Mouse (Mus musculus): ENCODE measurements around the gene Ampd3.

Ampd3 gene

DNA sequence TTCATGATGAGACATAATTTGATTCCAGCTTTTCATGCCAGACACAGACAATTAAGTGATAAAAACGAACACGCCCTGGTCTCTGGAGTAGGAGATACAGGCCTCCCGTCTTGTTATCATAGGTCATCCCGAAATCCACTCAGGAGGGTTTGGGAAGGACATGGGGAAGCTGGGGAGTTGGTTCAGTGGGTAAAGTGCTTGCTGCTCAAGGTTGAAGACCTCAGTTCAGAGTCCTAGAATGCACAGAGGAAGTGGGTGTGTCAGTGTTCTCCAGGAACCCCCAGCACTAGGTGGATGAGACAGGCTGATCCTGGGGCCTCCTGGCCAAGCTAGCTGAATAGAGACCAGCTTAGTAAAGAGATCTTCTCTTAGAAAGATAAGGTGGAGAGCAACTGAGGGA, 2.9 kb downstream of the Ampd3 start:
- DNase-seq (ENCODE audit: low spot score): no peak

DNA sequence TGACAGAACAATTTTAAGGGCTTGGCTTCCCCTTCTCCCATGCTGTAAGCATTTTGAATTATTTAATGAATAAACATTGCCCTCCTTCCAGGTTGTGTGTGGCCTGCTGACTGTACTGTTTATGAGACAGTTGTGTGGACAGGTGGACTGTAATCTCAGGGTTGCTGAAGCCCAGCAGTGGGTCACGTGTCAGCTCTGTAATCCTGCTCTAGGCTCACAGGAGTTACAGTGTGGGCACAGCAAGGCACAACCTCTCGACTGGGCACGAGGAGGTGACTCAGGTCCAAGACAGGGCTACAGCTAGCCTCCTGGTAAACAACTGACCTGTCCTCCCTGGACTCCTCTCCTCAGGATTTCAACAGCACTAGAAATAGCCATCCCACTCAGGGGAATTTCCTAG, 4.3 kb downstream of the Ampd3 start:
- DNase-seq (ENCODE audit: low spot score): no peak

DNA sequence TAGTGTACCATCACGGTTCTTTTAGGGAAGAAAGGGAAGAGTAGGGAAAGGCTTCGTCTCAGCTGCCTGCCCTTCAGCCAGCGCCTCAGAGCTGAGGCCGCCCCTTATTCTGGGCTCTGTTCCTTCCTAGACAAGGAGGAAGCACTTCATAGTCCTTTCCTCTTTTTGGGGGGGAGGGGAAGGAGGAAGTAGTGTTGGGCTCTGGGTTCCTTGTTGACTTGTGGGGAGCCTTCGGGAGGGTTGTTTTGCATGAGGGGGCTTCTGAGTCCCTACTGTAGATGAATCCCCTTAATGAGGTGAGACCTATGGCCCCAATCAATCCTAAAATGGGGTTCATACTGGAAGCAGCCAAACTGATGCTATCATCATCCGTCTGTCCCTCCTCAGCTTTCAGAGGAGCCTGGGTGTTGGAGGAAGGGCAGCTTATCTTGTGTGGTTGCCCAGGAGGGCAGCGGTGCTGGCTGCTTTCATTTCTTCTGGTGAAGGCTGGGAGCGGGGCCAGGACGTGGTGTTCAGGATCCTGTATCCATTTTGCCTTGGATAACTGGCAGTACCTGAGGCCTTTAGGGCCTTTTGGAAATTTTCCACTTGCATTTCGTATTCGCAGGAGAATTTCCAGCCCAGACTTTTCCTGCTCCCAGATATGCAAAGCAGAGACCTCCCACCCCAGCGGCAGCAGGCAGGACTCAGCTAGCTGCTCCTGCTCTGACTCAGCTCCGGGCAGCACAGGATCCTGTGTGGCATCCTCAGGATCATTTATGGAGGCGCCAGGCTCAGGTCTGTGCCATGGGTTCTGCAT, 5.4 kb downstream of the Ampd3 start:
- DNase-seq (ENCODE audit: low spot score): no peak

GRCm38 (mm10) chr7:110774077-110774476, 6.1 kb downstream of the Ampd3 start:
- DNase-seq (ENCODE audit: low spot score): no peak

DNA sequence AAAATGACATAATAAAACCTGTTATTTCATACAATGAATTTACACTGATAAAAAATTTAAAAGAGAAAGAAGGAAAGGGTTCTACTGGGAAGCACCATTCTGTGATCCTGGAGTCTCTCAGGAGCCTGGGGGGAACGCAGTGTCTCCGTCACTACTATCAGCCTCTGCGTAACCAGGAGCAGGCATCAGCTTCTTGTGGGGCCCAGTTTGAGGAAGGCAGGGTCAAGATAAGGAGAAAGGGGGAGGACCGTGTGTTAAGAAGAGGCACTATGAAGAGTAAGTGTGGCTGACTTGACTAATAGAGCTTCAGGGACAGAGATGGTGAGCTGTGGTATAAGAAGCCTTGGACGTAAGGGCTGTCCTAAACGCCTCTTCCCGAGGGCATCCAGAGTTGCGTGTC, 6.7 kb downstream of the Ampd3 start:
- DNase-seq (ENCODE audit: low spot score): no peak

DNA sequence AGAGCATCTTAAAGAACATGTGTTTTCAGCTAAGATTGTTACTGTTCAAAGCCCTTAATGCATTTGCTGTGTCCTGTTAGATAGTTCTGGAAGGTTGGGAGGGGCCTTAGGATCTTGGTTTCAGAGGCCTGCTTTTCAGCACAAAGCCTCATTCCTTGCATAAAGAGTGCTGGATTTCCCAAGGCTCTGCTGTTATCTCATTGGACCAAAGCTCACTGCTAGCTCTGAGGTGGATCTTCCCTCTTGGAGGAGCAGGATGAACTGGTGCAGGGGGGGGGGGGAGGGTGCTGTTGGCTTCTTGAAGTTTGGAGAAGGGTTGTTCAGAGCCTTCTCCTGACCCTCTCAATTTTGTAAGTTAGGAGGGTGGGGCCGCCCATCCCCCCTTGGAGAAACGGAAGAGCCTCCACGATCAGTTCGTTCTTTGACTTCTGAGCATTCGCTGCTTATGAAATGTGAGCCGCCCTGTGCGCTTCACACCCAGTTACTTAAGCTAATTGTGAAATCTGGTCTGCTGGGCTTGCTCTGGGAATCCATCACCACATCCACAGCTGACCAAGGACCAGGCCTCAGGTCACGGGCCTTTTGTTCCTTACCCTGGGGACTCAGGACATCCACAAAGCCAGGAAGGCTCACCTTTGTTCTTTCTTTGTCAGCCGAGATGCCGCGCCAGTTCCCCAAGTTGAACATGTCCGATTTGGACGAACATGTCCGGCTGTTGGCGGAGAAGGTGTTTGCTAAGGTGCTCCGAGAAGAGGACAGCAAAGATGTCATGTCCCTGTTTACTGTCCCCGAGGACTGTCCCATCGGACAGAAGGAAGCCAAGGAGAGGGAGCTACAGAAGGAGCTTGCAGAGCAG, 9.4 kb downstream of the Ampd3 start:
- DNase-seq (ENCODE audit: low spot score): no peak

DNA sequence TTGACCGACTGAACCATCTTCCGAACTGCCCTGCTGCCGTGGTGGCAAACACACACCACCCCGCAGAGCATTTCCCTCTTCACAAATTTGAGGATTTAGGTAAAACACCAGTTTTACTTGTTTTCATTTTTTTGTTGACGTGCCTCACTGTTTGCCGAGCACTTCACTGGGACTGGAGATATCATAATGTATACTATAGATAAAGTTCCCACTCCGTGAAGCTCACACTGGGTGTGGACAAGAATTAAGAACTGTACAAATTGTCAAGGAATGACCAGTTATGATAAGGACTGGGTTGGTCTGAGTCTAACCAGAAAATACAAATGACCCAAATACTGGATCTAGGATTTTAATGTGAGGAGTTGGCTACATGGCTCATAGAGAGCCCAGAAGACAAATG, 10.9 kb downstream of the Ampd3 start:
- no peak for DNase-seq (ENCODE audit: low spot score)

- DNase-seq (ENCODE audit: low spot score): no peak
Measured at GRCm38 (mm10) chr7:110779605-110780111, 11.7 kb downstream of the Ampd3 start.

DNA sequence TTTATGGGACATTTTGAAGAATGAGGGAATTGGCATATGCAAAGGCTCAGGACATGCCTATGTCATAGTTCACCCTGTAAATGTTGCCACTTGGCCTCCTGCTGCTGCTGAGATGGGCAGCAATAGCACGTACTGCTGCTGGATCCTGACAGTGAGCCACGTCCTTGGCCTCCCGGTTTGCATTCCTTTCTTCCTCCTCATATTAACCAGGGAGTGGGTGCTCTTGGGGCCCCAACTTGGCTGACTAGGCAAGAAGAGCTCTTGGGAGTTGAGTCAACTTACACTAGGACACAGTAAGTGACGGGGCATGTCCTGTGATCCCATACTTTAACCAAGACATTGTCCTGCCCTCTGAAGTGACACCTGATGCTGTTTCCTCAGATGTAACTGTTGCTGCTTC, 12.5 kb downstream of the Ampd3 start:
- no peak for DNase-seq (ENCODE audit: low spot score)

GRCm38 (mm10) chr7:110781231-110781711, 13.3 kb downstream of the Ampd3 start:
- no peak for DNase-seq (ENCODE audit: low spot score)

GRCm38 (mm10) chr7:110782135-110782534, 14.1 kb downstream of the Ampd3 start:
- DNase-seq (ENCODE audit: low spot score): no peak

DNA sequence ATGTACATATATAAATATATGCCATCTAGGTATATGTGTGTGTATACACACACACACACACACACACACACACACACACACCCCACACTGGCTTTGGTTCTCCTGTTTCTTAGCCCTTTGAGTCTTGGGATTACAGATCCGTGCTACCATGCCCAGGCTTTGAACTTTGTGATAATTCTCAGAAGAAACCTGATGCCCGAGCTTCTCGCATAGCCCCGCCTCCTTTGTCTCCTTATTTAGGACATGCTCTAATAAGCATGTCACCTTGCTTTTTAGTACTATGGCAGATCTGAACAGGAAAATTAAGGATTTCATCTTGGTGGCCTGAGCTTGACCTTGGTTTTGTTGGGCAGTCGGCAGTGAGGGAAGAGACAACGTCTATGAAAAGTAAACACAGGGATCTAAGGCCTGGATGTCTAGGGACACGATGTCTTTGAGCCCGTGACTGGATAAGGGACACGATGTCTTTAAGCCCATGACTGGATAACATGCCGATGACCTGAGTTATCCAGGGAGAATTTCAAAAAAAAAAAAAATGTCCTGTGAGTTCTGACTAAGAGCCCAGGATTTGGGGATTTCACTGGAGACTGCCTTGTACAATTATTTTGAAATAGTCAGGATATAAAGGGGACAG, 15.0 kb downstream of the Ampd3 start:
- DNase-seq (ENCODE audit: low spot score): no peak

GRCm38 (mm10) chr7:110784965-110785364, 17.0 kb downstream of the Ampd3 start:
- no peak for DNase-seq (ENCODE audit: low spot score)

GRCm38 (mm10) chr7:110785741-110786146, 17.7 kb downstream of the Ampd3 start:
- DNase-seq (ENCODE audit: low spot score): no peak

DNA sequence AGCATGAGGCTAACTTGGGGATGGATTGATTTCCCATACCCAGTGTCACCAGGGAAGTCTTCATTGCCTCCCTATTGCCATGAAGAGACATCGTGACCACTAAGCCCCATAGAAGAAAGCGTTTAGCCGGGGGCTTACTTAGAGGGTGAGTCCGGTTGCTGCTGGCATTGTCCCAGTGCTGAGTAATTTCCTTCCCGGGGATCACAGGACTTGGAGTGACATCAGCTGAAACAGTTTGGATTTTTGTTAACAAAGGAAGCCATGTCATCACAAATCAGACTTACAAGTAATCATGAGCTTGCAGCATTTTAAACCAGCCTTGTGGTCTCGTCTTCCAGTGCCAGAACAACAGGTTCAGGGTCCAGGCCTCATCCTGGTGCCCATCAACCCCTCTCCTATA, 19.3 kb downstream of the Ampd3 start:
- no peak for DNase-seq (ENCODE audit: low spot score)

DNA sequence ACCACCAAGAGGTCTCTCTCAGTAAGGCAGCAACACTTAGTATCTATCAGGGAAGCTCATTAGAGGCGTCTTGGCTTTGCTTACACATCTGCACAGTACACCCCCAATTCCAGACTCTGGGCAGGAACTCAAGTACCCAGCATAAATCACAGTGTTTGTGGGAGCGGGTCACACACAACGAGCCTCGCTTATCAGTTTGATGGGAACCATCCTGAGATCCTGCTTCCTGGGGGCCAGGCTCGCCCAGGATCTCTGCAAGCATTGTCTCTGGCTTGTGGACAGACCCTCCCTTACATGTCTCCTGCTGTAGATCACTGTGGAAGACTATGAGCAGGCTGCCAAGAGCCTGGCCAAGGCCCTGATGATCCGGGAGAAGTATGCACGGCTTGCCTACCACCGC, 22.9 kb downstream of the Ampd3 start:
- no peak for DNase-seq (ENCODE audit: low spot score)

DNA sequence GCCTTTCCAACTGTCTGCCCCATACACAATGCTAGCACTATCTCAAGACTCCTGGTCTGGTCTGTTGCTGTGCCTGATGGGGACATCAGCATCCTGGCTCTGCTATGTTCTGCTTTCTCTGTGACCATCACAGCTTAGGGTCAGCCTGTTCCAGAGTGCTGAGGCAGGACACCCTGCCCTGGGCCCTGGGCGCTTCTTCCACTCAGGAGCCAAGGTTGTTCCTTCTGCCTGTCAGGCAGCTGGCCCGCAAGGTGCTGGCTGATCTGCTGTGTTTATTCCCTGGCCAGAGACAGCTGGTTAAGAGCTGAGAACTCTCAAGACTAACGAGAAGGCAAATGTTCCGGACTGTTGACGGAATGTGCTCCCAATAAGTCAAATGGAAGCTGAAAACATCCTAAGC, 24.2 kb downstream of the Ampd3 start:
- DNase-seq (ENCODE audit: low spot score): no peak

- DNase-seq (ENCODE audit: low spot score): no peak
Measured at GRCm38 (mm10) chr7:110792834-110793233, 24.8 kb downstream of the Ampd3 start.

DNA sequence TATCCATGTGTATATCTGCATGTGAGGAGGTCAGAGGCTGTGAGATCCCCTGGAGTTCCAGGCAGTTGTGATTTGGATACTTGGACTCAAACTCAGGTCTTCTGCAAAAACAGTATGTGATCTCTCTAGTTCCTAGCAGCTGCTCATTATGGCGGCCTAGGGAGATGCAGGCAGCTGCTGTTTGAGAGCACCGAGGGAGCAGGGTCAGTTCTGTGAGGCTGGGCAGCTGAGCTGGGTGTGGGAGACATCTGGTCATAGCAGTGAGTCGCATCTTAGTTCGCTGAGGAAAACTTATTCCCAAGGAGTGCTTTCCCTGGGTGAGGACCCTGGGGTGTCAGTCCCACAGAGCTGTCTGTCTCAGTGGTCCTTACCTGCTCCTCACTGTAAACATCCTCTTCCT, 26.7 kb downstream of the Ampd3 start:
- no peak for DNase-seq (ENCODE audit: low spot score)

DNA sequence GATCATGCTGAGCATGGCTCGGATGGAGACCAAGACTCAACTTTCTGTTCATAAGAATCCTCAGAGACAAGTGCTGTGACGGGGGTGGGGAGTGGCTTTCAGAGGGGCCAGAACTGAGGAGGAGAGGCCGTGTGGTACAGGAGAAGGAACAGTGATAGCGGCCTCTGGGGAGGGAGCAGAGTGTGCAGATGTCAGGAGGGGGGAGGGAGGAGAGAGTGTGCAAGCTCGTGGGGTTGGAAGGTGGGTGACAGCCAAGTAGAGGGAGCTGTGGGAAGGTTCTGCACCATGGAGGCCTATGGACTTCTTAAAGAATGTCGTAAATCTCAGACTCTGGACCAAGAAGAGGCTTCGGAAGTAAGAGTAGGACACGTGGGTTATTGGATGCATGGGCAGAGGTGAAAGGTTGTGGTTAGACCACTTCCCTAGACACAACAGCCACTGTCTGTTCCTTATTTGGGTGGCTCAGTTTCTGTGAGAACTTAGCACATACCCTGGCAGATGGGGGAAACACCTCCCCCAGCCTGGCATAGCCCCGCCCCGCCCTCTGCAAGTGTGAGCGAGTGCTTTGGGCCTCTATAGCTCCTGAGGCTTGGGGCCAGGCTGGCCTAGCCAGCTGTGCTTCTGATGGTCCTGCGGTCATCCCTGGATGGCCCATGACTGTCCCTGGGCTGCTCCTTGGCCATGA, 28.5 kb downstream of the Ampd3 start:
- DNase-seq (ENCODE audit: low spot score): no peak

DNA sequence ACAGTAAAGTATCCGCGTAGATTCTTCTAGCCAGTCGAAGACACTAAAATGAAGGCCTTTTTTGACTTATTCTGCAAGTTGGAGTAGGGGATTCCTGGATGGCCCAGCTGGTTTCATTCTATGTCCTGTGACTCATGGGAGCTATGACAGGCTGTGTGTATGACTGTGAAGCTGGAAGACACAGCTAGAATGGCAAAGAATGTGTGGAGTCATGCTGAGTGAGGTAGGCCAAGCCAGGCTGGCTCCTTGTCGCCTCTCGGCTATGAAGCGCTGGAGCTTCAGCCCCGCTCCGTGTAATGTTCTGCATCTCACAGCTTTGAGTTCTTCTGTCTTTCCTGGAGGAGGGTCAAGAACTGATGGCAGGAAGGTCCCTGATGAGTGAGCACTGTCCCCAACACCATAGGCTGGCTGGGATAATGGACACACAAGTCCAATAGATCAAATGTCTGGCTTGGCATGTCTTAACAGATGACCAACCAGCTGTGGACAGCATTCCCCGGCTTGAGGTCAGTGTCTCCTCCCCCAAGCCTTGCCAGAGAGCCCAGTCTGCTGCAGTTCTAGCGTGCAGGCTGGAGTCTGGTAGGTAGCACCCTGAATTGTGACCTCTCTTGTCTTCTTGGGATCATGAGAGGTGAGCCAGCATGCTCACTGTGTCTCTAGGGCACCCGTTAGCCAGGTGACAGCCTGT, 29.9 kb downstream of the Ampd3 start:
- no peak for DNase-seq (ENCODE audit: low spot score)
